Mouse (Mus musculus): ENCODE measurements around the gene Slc38a1. TPM values are rescaled to one million over a fixed set of nuclear protein-coding genes. Genes with fewer than 3 reads are reported as not detected.
"Not testable (repeated sequence)": the region's sequence is repeated elsewhere in the genome, so short reads cannot be mapped to it uniquely, and the experiment has no call there.

Gene Slc38a1
- polyA plus RNA-seq, 1 experiment from 2014 or later = 46.1 TPM

DNA sequence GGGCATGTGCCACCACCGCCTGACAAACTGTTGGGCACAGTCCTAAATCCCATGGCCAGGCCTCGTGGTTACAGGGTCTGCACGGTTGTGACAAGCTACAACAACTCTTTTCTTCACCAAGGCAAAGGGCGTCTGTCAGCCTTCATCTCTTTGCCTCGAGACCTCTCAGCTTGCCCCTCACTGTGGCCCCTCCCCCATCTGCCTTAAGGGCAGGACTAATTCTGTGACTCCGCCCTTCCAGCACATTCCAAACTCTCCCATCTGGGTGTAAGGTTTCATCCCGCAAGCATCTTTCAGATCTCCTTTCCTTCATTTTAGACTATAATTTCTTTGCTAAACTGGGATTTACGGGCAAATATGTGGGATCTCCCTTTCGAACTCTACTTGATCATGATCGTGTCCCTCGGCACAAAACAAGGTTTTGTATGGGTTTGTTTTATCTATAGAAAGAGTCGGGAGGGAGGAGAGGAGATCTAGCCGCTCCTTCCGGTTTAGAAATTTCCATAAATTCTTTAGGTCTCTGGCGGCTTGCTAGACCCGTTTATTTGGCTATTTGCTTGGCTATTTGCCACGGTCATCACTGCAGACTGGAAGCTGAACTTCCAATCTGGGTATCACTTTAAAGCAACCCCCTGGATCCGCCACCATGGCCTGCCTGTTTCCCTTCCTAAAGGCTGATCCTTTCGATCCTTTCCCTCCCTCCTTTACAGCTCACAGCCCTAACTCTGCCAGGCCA, 7.9 kb downstream of the Slc38a1 start:
- Histone ChIP-seq H3K9ac (ENCODE audit: low read depth, low read length) (no peak overlapping the region), H3K27ac (replicated peaks; ENCODE audit: low read depth, low read length) (peak overlapping the region; percentile 40; the same call in 1 of the 2 replicates), H3K4me3 (ENCODE audit: low read depth, low read length) (no peak overlapping the region), H3K4me1 (ENCODE audit: control insufficient read depth, insufficient read depth, low read length) (peaks cover 11% of the 10 kb centered on the region), H3K4me2 (ENCODE audit: low read depth, low read length) (peak overlapping the region; percentile 10; the same call in 1 of the 2 replicates), H3K27me3 (replicated peaks; ENCODE audit: control insufficient read depth, insufficient read depth, low read length) (no peaks in the 10 kb centered on the region), H3K9me3 (ENCODE audit: control insufficient read depth, low read length) (peaks cover 5% of the 10 kb centered on the region; the same call in 1 of the 2 replicates), H3K36me3 (ENCODE audit: control insufficient read depth, insufficient read depth, low read length) (0 out of 2 replicates have a peak, but pooled peaks cover 14% of the 10 kb centered on the region)
- ATAC-seq (ENCODE audit: low read depth) (no peak), DNase-seq (ENCODE audit: low spot score) (peak; percentile 62)
- 71% methylated on average over 19 of the region's 19 CpGs for WGBS

DNA sequence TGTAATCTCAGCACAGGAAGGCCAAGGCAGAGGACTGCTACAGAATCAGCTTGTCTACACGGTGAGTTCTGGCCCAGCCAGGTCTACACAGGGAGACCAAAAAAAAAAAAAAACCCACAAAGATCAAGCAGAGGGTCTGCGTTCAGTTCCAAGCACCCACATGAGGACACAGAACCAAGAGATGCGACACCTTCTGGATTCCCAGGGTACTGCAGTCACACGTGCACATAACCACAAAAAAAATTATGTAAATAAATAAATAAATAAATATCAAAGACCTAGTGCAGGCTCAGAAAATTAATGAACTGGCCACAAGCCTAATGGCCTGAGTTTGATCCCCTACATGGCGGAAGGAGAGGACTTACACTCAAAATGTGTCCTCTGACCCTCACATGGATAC, 10.5 kb downstream of the Slc38a1 start:
- no peak overlapping the region for H3K4me3 ChIP-seq (ENCODE audit: low read depth, low read length)
- 96% methylated on average over 5 of the region's 5 CpGs for WGBS

GRCm38 (mm10) chr15:96631107-96631718, 11.5 kb downstream of the Slc38a1 start:
- 0 out of 2 replicates have a peak, but pooled peaks cover 10% of the 10 kb centered on the region for H3K36me3 ChIP-seq (ENCODE audit: control insufficient read depth, insufficient read depth, low read length)
- no peak overlapping the region for H3K27ac ChIP-seq (replicated peaks; ENCODE audit: low read depth, low read length)
- WGBS = 82% methylated on average over 13 of the region's 13 CpGs
- no peak overlapping the region for H3K4me2 ChIP-seq (ENCODE audit: low read depth, low read length)
- no peak for ATAC-seq (ENCODE audit: low read depth)
- no peak for DNase-seq (ENCODE audit: low spot score)
- H3K4me1 ChIP-seq (ENCODE audit: control insufficient read depth, insufficient read depth, low read length) = no peaks in the 10 kb centered on the region
- no peak overlapping the region for H3K4me3 ChIP-seq (ENCODE audit: low read depth, low read length)
- no peaks in the 10 kb centered on the region for H3K27me3 ChIP-seq (replicated peaks; ENCODE audit: control insufficient read depth, insufficient read depth, low read length)
- H3K9ac ChIP-seq (ENCODE audit: low read depth, low read length) = no peak overlapping the region
- H3K9me3 ChIP-seq (ENCODE audit: control insufficient read depth, low read length) = peaks cover 5% of the 10 kb centered on the region; the same call in 1 of the 2 replicates

More for the DNA sequence above, 10.5 kb downstream of the Slc38a1 start:
- Histone ChIP-seq H3K9ac (ENCODE audit: low read depth, low read length) (no peak overlapping the region), H3K27ac (replicated peaks; ENCODE audit: low read depth, low read length) (no peak overlapping the region), H3K4me2 (ENCODE audit: low read depth, low read length) (no peak overlapping the region), H3K36me3 (ENCODE audit: control insufficient read depth, insufficient read depth, low read length) (0 out of 2 replicates have a peak, but pooled peaks cover 14% of the 10 kb centered on the region), H3K9me3 (ENCODE audit: control insufficient read depth, low read length) (peaks cover 5% of the 10 kb centered on the region; the same call in 1 of the 2 replicates), H3K4me1 (ENCODE audit: control insufficient read depth, insufficient read depth, low read length) (no peaks in the 10 kb centered on the region), H3K27me3 (replicated peaks; ENCODE audit: control insufficient read depth, insufficient read depth, low read length) (no peaks in the 10 kb centered on the region)
- ATAC-seq (ENCODE audit: low read depth) = no peak
- DNase-seq (ENCODE audit: low spot score) = no peak

DNA sequence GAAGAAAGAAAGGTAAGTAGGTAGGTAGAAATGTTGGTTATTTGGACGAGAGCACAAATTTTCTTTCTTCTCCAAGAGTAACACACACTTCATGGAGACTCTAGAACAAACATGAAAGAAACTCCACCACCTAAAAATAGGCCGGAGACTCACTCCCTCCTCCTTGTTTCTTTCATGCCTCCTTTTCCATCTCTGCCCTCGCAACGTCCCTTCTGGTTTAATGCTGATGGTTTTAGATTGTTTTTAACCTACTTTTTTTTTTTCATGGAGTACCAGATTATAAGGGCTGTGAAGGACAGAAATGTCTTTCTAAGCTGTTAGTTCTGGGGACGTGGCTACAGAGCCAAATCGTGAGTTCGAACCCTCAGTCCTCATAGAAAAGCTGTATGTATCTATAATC, 14.5 kb downstream of the Slc38a1 start:
- ATAC-seq (ENCODE audit: low read depth) = no peak
- Histone ChIP-seq H3K36me3 (ENCODE audit: control insufficient read depth, insufficient read depth, low read length) (peaks cover 11% of the 10 kb centered on the region), H3K4me3 (ENCODE audit: low read depth, low read length) (no peak overlapping the region), H3K9ac (ENCODE audit: low read depth, low read length) (no peak overlapping the region), H3K4me2 (ENCODE audit: low read depth, low read length) (no peak overlapping the region), H3K4me1 (ENCODE audit: control insufficient read depth, insufficient read depth, low read length) (no peaks in the 10 kb centered on the region), H3K9me3 (ENCODE audit: control insufficient read depth, low read length) (peaks cover 5% of the 10 kb centered on the region; the same call in 1 of the 2 replicates), H3K27ac (replicated peaks; ENCODE audit: low read depth, low read length) (no peak overlapping the region), H3K27me3 (replicated peaks; ENCODE audit: control insufficient read depth, insufficient read depth, low read length) (no peaks in the 10 kb centered on the region)
- no peak for DNase-seq (ENCODE audit: low spot score)
- 91% methylated on average over 7 of the region's 7 CpGs for WGBS

GRCm38 (mm10) chr15:96626871-96627270, 15.8 kb downstream of the Slc38a1 start:
- 72% methylated on average over 5 of the region's 5 CpGs for WGBS
- Histone ChIP-seq H3K9me3 (ENCODE audit: control insufficient read depth, low read length) (0 out of 2 replicates have a peak, but pooled peaks cover 6% of the 10 kb centered on the region), H3K36me3 (ENCODE audit: control insufficient read depth, insufficient read depth, low read length) (peaks cover 25% of the 10 kb centered on the region), H3K4me3 (ENCODE audit: low read depth, low read length) (no peak overlapping the region), H3K27ac (replicated peaks; ENCODE audit: low read depth, low read length) (no peak overlapping the region), H3K4me1 (ENCODE audit: control insufficient read depth, insufficient read depth, low read length) (no peaks in the 10 kb centered on the region), H3K9ac (ENCODE audit: low read depth, low read length) (no peak overlapping the region), H3K27me3 (replicated peaks; ENCODE audit: control insufficient read depth, insufficient read depth, low read length) (no peaks in the 10 kb centered on the region), H3K4me2 (ENCODE audit: low read depth, low read length) (no peak overlapping the region)
- DNase-seq (ENCODE audit: low spot score) (no peak), ATAC-seq (ENCODE audit: low read depth) (no peak)

GRCm38 (mm10) chr15:96625012-96625411, 17.7 kb downstream of the Slc38a1 start:
- 90% methylated on average over 9 of the region's 9 CpGs for WGBS
- not testable (repeated sequence) for H3K4me1 ChIP-seq (ENCODE audit: control insufficient read depth, insufficient read depth, low read length); H3K9ac ChIP-seq (ENCODE audit: low read depth, low read length); H3K9me3 ChIP-seq (ENCODE audit: control insufficient read depth, low read length); H3K4me3 ChIP-seq (ENCODE audit: low read depth, low read length); ATAC-seq (ENCODE audit: low read depth); H3K27ac ChIP-seq (replicated peaks; ENCODE audit: low read depth, low read length); DNase-seq (ENCODE audit: low spot score); H3K4me2 ChIP-seq (ENCODE audit: low read depth, low read length); H3K27me3 ChIP-seq (replicated peaks; ENCODE audit: control insufficient read depth, insufficient read depth, low read length)
- H3K36me3 ChIP-seq (ENCODE audit: control insufficient read depth, insufficient read depth, low read length) = peaks cover 33% of the 10 kb centered on the region

DNA sequence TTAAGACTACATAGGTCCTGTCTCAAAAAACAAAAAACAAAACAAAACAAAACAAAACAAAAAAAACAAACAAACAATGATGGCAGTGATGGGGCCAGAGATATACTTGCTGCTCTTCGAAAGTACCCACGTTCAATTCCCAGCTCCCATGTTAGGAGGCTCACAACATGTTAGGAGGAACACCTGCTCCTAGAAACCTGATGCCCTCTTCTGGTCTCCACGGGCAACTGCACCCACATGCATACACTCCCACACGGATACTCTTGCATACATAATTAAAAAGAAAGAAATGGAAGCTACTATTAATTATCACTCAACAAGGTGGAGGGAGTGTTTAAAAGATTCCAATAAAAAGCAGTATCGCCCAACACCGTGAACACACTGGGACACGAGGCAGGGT, 20.3 kb downstream of the Slc38a1 start:
- no peak for ATAC-seq (ENCODE audit: low read depth)
- WGBS = 96% methylated on average over 7 of the region's 7 CpGs
- H3K27ac ChIP-seq (replicated peaks; ENCODE audit: low read depth, low read length) = no peak overlapping the region
- peaks cover 51% of the 10 kb centered on the region for H3K36me3 ChIP-seq (ENCODE audit: control insufficient read depth, insufficient read depth, low read length)
- H3K9me3 ChIP-seq (ENCODE audit: control insufficient read depth, low read length) = 0 out of 2 replicates have a peak, but pooled peaks cover 6% of the 10 kb centered on the region
- no peak overlapping the region for H3K4me2 ChIP-seq (ENCODE audit: low read depth, low read length)
- no peaks in the 10 kb centered on the region for H3K27me3 ChIP-seq (replicated peaks; ENCODE audit: control insufficient read depth, insufficient read depth, low read length)
- DNase-seq (ENCODE audit: low spot score) = no peak
- no peak overlapping the region for H3K9ac ChIP-seq (ENCODE audit: low read depth, low read length)
- no peak overlapping the region for H3K4me3 ChIP-seq (ENCODE audit: low read depth, low read length)
- no peaks in the 10 kb centered on the region for H3K4me1 ChIP-seq (ENCODE audit: control insufficient read depth, insufficient read depth, low read length)

DNA sequence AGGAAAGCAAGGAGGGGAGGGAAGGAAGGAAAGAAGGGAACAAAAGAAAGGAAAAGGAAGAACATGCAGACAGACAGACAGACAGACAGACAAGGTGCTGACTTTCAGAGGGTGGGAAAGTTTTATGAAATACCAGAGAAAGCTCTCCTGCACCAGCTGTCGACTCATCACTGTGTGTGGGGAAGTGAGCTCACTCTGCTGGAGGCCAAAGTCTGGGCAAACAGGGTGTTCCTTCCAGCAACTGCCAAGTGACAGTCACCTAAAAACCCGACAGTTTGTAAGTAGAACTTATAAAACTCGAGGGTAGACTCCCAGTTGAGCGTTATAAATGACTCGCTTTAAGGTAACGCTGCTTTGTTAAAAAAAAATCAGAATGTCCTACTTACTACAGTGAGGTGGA, 21.0 kb downstream of the Slc38a1 start:
- H3K4me2 ChIP-seq (ENCODE audit: low read depth, low read length) = no peak overlapping the region
- peaks cover 58% of the 10 kb centered on the region for H3K36me3 ChIP-seq (ENCODE audit: control insufficient read depth, insufficient read depth, low read length)
- DNase-seq (ENCODE audit: low spot score) (no peak), ATAC-seq (ENCODE audit: low read depth) (no peak)
- H3K9me3 ChIP-seq (ENCODE audit: control insufficient read depth, low read length) = 0 out of 2 replicates have a peak, but pooled peaks cover 6% of the 10 kb centered on the region
- no peak overlapping the region for H3K27ac ChIP-seq (replicated peaks; ENCODE audit: low read depth, low read length)
- no peaks in the 10 kb centered on the region for H3K4me1 ChIP-seq (ENCODE audit: control insufficient read depth, insufficient read depth, low read length)
- no peak overlapping the region for H3K4me3 ChIP-seq (ENCODE audit: low read depth, low read length)
- 79% methylated on average over 6 of the region's 6 CpGs for WGBS
- H3K9ac ChIP-seq (ENCODE audit: low read depth, low read length) = no peak overlapping the region
- H3K27me3 ChIP-seq (replicated peaks; ENCODE audit: control insufficient read depth, insufficient read depth, low read length) = no peaks in the 10 kb centered on the region
